Mouse (Mus musculus): ENCODE measurements at regions not wholly inside any gene's neighbourhood (a gene's known extent, or its start where the extent isn't known, plus 50 kb on each side); places are given as distances from the start of the nearest gene placed in this dataset.

- no peak overlapping the region for H3K4me3 ChIP-seq
- peaks cover 8% of the 10 kb centered on the region; the same call in 1 of the 2 replicates for H3K27me3 ChIP-seq (ENCODE audit: insufficient read depth, poor library complexity, severe bottlenecking)
- no peaks in the 10 kb centered on the region for H3K36me3 ChIP-seq
- H3K4me1 ChIP-seq = peaks cover 13% of the 10 kb centered on the region
- 20% methylated on average over 6 of the region's 6 CpGs for whole genome bisulfite sequencing
- peak overlapping the region; percentile 70 for H3K27ac ChIP-seq
- DNase-seq (ENCODE audit: low spot score) = no peak
- H3K9me3 ChIP-seq = no peaks in the 10 kb centered on the region
Measured at GRCm38 (mm10) chr6:117552006-117552667, 288.8 kb upstream of the Zfp637 start.

GRCm38 (mm10) chr6:117563159-117563558 is 277.8 kb upstream of the Zfp637 start:
- H3K27me3 ChIP-seq (ENCODE audit: insufficient read depth, poor library complexity, severe bottlenecking) = peaks cover 19% of the 10 kb centered on the region; the same call in 1 of the 2 replicates
- H3K36me3 ChIP-seq = no peaks in the 10 kb centered on the region
- DNase-seq (ENCODE audit: low spot score) = peak; percentile 50
- H3K4me3 ChIP-seq = no peak overlapping the region
- H3K27ac ChIP-seq = no peak overlapping the region
- WGBS = 72% methylated on average over 6 of the region's 6 CpGs
- no peaks in the 10 kb centered on the region for H3K9me3 ChIP-seq
- H3K4me1 ChIP-seq = peaks cover 24% of the 10 kb centered on the region

- DNase-seq (ENCODE audit: low spot score) = peak; percentile 14
- Histone ChIP-seq H3K4me3 (no peak overlapping the region), H3K27ac (no peak overlapping the region), H3K4me1 (peaks cover 24% of the 10 kb centered on the region), H3K9me3 (no peaks in the 10 kb centered on the region), H3K27me3 (ENCODE audit: insufficient read depth, poor library complexity, severe bottlenecking) (peaks cover 19% of the 10 kb centered on the region; the same call in 1 of the 2 replicates), H3K36me3 (no peaks in the 10 kb centered on the region)
- 96% methylated on average over 1 of the region's 1 CpGs for WGBS
Measured at GRCm38 (mm10) chr6:117563704-117564103, 277.3 kb upstream of the Zfp637 start.

- Histone ChIP-seq H3K27ac (no peak overlapping the region), H3K9me3 (no peaks in the 10 kb centered on the region), H3K36me3 (no peaks in the 10 kb centered on the region), H3K4me3 (no peak overlapping the region), H3K27me3 (ENCODE audit: insufficient read depth, poor library complexity, severe bottlenecking) (peaks cover 21% of the 10 kb centered on the region; the same call in 1 of the 2 replicates), H3K4me1 (peaks cover 24% of the 10 kb centered on the region)
- WGBS = 33% methylated on average over 6 of the region's 6 CpGs
- DNase-seq (ENCODE audit: low spot score) = peak; percentile 76
Measured at GRCm38 (mm10) chr6:117566786-117567185, 274.2 kb upstream of the Zfp637 start.

GRCm38 (mm10) chr6:117567691-117568090 is 273.3 kb upstream of the Zfp637 start:
- Histone ChIP-seq H3K27ac (0 out of 2 replicates have a peak overlapping the region, but pooled peaks have one; percentile 29), H3K27me3 (ENCODE audit: insufficient read depth, poor library complexity, severe bottlenecking) (peaks cover 15% of the 10 kb centered on the region; the same call in 1 of the 2 replicates), H3K36me3 (no peaks in the 10 kb centered on the region), H3K4me3 (no peak overlapping the region), H3K9me3 (no peaks in the 10 kb centered on the region), H3K4me1 (peaks cover 28% of the 10 kb centered on the region)
- WGBS = 26% methylated on average over 5 of the region's 5 CpGs
- DNase-seq (ENCODE audit: low spot score) = peak; percentile 72

- WGBS = 79% methylated on average over 11 of the region's 11 CpGs
- peaks cover 13% of the 10 kb centered on the region; the same call in 1 of the 2 replicates for H3K27me3 ChIP-seq (ENCODE audit: insufficient read depth, poor library complexity, severe bottlenecking)
- H3K9me3 ChIP-seq = no peaks in the 10 kb centered on the region
- H3K36me3 ChIP-seq = no peaks in the 10 kb centered on the region
- DNase-seq (ENCODE audit: low spot score) = peak; percentile 67
- peaks cover 39% of the 10 kb centered on the region for H3K4me1 ChIP-seq
- H3K27ac ChIP-seq = no peak overlapping the region
- no peak overlapping the region for H3K4me3 ChIP-seq
Measured at GRCm38 (mm10) chr6:117569576-117570326, 271.2 kb upstream of the Zfp637 start.

GRCm38 (mm10) chr6:117570346-117570745 is 270.6 kb upstream of the Zfp637 start:
- DNase-seq (ENCODE audit: low spot score) = peak; percentile 48
- H3K9me3 ChIP-seq = no peaks in the 10 kb centered on the region
- H3K36me3 ChIP-seq = no peaks in the 10 kb centered on the region
- 69% methylated on average over 7 of the region's 7 CpGs for WGBS
- H3K27me3 ChIP-seq (ENCODE audit: insufficient read depth, poor library complexity, severe bottlenecking) = peaks cover 13% of the 10 kb centered on the region; the same call in 1 of the 2 replicates
- peaks cover 43% of the 10 kb centered on the region for H3K4me1 ChIP-seq
- no peak overlapping the region for H3K27ac ChIP-seq
- H3K4me3 ChIP-seq = no peak overlapping the region

- no peak overlapping the region for H3K27ac ChIP-seq
- no peak overlapping the region for H3K4me3 ChIP-seq
- DNase-seq (ENCODE audit: low spot score) = peak; percentile 54
- WGBS = 92% methylated on average over 4 of the region's 4 CpGs
- H3K36me3 ChIP-seq = no peaks in the 10 kb centered on the region
- no peaks in the 10 kb centered on the region for H3K9me3 ChIP-seq
- peaks cover 43% of the 10 kb centered on the region for H3K4me1 ChIP-seq
- peaks cover 13% of the 10 kb centered on the region; the same call in 1 of the 2 replicates for H3K27me3 ChIP-seq (ENCODE audit: insufficient read depth, poor library complexity, severe bottlenecking)
Measured at GRCm38 (mm10) chr6:117570791-117571190, 270.2 kb upstream of the Zfp637 start.

GRCm38 (mm10) chr6:117572006-117572405 is 269.0 kb upstream of the Zfp637 start:
- Histone ChIP-seq H3K4me3 (no peak overlapping the region), H3K36me3 (no peaks in the 10 kb centered on the region), H3K9me3 (no peaks in the 10 kb centered on the region), H3K4me1 (peaks cover 32% of the 10 kb centered on the region), H3K27ac (no peak overlapping the region), H3K27me3 (ENCODE audit: insufficient read depth, poor library complexity, severe bottlenecking) (peaks cover 13% of the 10 kb centered on the region; the same call in 1 of the 2 replicates)
- DNase-seq (ENCODE audit: low spot score) = peak; percentile 59
- WGBS = 88% methylated on average over 14 of the region's 14 CpGs

- H3K4me3 ChIP-seq = no peak overlapping the region
- WGBS = 83% methylated on average over 8 of the region's 8 CpGs
- H3K4me1 ChIP-seq = peaks cover 23% of the 10 kb centered on the region
- H3K27ac ChIP-seq = 0 out of 2 replicates have a peak overlapping the region, but pooled peaks have one; percentile 30
- H3K9me3 ChIP-seq = no peaks in the 10 kb centered on the region
- no peaks in the 10 kb centered on the region for H3K36me3 ChIP-seq
- peaks cover 13% of the 10 kb centered on the region; the same call in 1 of the 2 replicates for H3K27me3 ChIP-seq (ENCODE audit: insufficient read depth, poor library complexity, severe bottlenecking)
- DNase-seq (ENCODE audit: low spot score) = peak; percentile 61
Measured at GRCm38 (mm10) chr6:117573371-117573770, 267.6 kb upstream of the Zfp637 start.

GRCm38 (mm10) chr6:117574146-117574545 is 266.8 kb upstream of the Zfp637 start:
- Histone ChIP-seq H3K4me1 (peaks cover 23% of the 10 kb centered on the region), H3K27ac (peak overlapping the region; percentile 65; the same call in 1 of the 2 replicates), H3K36me3 (no peaks in the 10 kb centered on the region), H3K9me3 (no peaks in the 10 kb centered on the region), H3K27me3 (ENCODE audit: insufficient read depth, poor library complexity, severe bottlenecking) (peaks cover 13% of the 10 kb centered on the region; the same call in 1 of the 2 replicates), H3K4me3 (0 out of 2 replicates have a peak overlapping the region, but pooled peaks have one; percentile 16)
- no peak for DNase-seq (ENCODE audit: low spot score)
- 35% methylated on average over 10 of the region's 10 CpGs for WGBS

- Histone ChIP-seq H3K9me3 (no peaks in the 10 kb centered on the region), H3K27me3 (ENCODE audit: insufficient read depth, poor library complexity, severe bottlenecking) (peaks cover 8% of the 10 kb centered on the region; the same call in 1 of the 2 replicates), H3K4me1 (peaks cover 23% of the 10 kb centered on the region), H3K4me3 (no peak overlapping the region), H3K36me3 (no peaks in the 10 kb centered on the region), H3K27ac (peak overlapping the region; percentile 49; the same call in 1 of the 2 replicates)
- peak; percentile 69 for DNase-seq (ENCODE audit: low spot score)
- 82% methylated on average over 5 of the region's 5 CpGs for WGBS
Measured at GRCm38 (mm10) chr6:117575057-117575456, 265.9 kb upstream of the Zfp637 start.

- Histone ChIP-seq H3K27me3 (ENCODE audit: insufficient read depth, poor library complexity, severe bottlenecking) (peaks cover under 1% of the 10 kb centered on the region; the same call in 1 of the 2 replicates), H3K4me3 (no peak overlapping the region), H3K4me1 (peaks cover 23% of the 10 kb centered on the region), H3K27ac (no peak overlapping the region), H3K9me3 (no peaks in the 10 kb centered on the region), H3K36me3 (no peaks in the 10 kb centered on the region)
- peak; percentile 68 for DNase-seq (ENCODE audit: low spot score)
- WGBS = 88% methylated on average over 9 of the region's 9 CpGs
Measured at GRCm38 (mm10) chr6:117576021-117576420, 265.0 kb upstream of the Zfp637 start.

Measured in heart, embryonic 10.5 days (tissue).